Mouse (Mus musculus): ENCODE measurements at regions not wholly inside any gene's neighbourhood (a gene's known extent, or its start where the extent isn't known, plus 50 kb on each side); places are given as distances from the start of the nearest gene placed in this dataset.

DNA sequence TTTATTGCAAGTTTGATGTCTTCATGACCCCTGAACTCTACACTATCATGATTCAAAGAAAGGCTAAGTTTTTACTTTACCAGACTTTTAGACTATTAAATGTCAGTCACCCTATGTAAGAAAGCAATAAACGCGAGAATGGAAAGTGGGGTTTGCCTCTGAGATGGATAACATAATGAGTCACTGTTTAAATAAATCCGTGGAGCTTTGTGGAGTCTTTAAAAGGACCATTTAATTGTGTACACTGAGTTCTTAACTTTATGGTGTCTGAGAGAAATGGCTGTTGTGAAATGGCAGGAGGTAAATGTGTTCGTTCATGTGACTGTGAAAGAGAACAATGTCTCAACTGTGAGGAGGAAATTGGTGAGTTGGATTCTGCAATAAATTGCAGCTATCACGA, 122.2 kb upstream of the Myo3a start:
- TF ChIP-seq CTCF (IDR thresholded peaks at IDR 0.05; ENCODE audit: borderline replicate concordance, extremely low read depth, insufficient read depth, insufficient read length), result no peak
- no peak for TF ChIP-seq POLR2A (IDR thresholded peaks at IDR 0.05; ENCODE audit: borderline replicate concordance, extremely low read depth, insufficient read depth, insufficient read length, poor library complexity, severe bottlenecking)

All from brain, embryonic 14.5 days (tissue).